Mouse (Mus musculus) cerebellum, adult 11-12 months (tissue): ENCODE results near the gene Sfrp2.

Source experiments
- DNase-seq: peaks from one replicate; pipeline ENCODE4 v3.0.0; 2022

The Sfrp2 gene

DNA sequence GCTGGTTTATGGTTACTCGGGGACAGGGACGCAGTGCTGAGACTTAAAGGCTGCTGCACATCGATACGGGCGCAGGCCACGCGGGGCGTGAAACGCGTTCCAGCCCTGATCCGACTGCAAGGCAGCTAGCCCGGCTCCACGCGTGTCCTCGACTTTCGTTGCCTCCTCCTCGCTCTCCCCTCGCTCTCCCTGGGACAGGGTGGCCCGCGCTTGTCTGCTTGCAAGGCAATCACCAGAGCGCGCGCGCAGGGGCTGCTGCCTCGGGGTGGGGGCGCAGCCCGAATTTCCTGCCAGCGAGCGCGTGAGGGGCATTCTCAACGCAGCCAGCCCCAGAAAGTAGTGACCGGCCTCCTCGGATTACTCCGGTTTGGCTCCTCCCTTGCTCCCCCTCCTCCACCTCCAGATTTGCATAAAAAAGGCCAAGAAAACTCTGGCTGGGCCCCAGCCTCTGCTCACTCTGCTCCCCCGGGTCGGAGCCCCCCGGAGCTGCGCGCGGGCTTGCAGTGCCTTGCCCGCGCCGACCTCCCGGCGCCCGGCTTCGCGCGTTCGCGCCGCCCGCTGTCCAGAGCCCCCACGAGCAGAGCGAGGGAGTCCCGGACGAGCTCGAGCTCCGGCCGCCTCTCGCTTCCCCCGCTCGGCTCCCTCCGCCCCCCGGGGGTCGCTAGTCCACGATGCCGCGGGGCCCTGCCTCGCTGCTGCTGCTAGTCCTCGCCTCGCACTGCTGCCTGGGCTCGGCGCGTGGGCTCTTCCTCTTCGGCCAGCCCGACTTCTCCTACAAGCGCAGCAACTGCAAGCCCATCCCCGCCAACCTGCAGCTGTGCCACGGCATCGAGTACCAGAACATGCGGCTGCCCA lies at the start of gene Sfrp2:
Gene Sfrp2 (plus strand): TSS at position 451 of the 855 bp plus-strand sequence.
- DNase-seq: no peak

DNA sequence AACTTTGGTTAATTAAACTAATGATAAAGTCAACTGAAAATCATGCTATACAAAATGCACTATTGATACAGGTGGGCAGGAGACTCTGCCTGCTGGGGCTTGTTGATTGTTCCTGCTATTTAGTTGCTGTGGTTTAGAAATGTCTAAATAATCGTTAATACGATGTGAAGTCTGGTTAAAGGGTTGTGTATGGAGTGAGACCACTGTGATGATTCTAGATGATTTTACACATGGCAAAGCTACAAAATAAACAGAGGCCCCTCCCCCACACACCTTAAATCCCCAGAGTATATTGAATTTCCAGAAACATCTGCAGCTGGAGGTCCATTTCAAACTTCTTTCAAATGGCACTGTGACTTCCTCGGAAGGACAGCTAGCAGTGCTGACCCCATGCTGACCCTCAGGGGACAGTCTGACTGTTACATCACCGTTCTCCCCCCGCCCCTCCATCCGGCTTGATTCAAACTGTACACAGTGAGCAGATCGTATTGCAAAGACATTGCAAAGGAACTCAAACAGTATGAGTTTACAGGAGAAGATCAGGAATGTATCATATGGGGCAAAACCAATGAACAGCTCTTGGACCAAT lies 48.4 kb upstream of the Sfrp2 start:
- DNase-seq: no peak

DNA sequence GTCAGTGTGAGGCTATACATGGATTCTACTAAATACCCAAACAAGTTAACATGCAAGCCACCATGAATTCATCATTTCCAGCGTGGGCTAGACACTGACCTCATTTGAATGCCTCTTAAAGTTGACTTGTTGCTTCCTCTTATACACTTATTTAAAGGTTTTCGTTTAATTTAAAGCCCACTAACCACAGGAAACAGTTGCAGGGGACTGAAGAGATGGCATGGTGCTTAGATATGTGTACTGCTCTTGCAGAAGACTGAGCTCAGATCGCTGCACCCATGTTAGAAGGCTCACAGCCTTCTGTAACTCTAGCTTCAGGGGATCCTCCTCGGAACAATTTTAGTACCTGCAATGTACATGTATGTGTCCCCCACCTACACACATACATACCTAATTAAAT lies 47.5 kb upstream of the Sfrp2 start:
- no peak for DNase-seq

DNA sequence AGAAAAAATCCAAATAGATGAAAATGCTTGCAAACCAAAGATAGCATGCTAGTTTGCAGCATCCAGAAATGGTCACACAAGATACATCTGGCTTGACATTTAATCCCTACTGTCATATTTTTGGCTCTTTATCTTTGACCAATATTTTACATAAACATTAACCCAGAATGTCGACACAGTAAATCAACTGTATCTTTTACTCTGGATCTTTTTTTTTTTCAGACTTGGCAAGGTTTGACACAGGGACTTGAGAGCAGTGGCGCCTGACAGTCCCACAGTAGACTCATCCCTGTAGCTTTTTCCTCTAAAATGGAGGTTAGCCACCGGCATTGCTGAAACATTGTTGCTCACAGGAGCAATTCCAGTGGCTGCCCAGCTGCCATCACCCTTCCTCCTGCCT lies 37.9 kb upstream of the Sfrp2 start:
- no peak for DNase-seq

DNA sequence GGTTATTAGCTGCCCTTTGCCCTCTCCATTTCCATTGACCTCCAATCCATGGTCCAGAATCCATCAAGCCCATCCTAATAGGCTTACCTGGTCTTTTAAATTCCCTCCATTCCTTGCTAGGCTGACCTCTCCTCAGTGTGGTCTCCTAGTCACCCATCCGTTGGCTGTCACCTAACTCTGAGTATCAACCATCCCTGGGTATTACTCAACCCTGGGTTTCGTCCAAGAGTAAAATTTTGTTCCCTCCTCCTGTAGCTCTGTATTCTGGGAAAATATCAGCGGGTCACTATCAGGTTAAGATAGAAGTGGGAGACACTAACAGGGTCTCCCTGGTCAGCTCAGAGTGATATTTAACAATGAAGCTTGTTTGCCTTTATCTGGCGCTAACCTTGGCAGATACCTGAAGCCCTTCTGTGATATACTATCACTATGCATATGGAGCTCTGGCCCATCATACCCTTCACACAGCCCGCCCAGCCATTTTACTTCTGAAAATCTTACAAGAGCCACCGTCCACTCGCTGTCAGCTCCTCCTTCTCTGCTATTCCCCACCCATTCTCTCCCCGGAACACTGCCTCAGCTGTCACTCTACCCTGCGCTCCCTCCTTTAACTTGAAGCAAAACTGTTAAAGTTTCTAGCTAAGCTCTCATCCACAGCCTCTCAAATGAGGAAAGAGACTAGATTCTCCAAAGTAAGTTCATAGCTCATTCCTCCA lies 37.3 kb upstream of the Sfrp2 start:
- no peak for DNase-seq

DNA sequence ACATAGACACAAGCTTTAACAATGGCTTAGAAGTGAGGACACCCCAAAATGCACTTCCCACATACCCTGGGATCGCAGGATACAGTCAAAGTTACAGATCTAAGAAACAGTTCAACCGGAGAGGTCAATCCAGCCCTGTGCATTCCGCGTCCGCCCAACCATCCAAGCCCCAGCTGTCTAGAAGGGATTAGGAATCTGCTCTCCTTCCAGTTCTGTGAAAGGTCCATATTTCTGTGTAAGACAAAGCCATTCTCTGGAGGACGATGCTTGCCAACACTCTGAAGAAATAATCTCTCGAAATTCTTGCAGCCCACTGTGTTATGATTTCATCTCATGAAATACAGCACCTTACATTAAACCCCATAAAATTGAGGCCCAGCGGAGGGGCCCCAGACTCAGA lies 32.1 kb upstream of the Sfrp2 start:
- no peak for DNase-seq

DNA sequence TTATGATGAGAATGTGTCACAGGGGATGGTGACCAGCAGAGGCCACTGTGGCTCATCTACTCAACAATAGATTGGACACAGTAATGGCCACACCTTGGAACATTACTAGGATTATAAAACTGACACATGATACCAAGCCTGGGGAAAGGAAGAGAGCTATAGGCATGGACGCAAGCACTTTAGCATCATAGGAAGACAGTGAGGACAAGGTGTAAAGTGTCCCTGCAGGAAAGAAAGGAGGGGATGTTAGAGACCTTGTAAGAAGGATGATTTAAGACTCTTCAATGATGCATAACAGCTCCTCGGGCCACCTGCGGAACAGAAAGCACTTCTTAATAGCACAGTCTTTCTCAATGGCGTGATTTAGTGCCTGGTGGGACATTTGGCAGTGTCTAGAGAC lies 29.1 kb upstream of the Sfrp2 start:
- DNase-seq: no peak

DNA sequence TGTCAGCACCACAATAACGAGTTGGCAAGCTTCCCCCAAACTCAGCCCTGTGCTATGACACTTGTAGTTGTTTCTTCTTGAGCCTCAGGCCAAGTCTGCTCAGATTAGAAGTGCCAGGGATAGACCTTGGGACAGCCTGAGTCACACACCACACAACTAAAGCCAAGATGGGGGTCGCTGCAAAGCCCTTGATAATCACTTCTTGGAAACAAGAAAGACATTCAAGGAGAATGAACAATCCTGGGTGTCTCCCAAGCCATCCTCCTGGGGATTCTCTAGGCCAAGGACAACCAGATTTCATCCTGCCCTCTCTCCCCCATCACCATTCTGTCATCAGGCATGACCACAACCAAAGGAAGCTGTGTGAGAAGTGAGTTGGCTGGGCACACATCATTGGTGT lies 25.9 kb upstream of the Sfrp2 start:
- DNase-seq: no peak

DNA sequence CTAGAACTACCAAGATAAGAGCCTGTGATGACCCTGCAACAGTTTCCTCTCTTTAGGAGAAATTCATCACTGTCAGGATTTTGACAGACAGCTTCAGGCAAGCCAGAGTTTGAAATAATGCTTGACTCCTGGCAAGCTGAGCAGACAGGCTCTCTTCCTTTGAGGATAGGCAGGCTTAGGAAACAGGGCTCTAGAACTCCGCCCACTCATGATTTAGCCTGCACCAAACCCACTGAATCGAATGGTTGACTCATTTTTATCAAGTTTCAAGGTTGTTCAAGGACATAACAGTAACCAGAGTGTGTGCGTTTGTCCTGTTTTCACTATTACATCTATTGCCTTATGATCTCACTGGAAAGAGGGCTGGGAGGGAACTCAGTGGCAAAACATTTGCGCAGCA lies 18.8 kb upstream of the Sfrp2 start:
- DNase-seq: no peak

DNA sequence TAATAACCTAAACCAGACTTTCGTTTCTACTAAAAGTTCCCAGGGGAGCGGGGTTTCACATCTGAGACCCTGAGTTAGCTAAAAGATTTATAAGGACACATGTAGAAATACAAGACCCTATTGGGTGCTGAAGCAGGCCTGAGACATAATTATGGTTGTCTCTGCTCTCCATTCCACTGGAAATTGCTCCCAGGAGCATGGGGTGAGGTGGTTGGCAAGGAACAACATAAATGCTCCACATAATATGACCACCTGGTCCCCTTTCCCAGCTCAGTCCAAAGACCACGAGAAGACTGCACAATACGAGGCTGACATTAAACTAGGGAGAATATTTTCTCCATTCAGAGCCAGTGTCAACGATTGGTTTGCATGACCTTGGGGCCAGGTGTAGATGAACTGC lies 18.2 kb upstream of the Sfrp2 start:
- DNase-seq: no peak

DNA sequence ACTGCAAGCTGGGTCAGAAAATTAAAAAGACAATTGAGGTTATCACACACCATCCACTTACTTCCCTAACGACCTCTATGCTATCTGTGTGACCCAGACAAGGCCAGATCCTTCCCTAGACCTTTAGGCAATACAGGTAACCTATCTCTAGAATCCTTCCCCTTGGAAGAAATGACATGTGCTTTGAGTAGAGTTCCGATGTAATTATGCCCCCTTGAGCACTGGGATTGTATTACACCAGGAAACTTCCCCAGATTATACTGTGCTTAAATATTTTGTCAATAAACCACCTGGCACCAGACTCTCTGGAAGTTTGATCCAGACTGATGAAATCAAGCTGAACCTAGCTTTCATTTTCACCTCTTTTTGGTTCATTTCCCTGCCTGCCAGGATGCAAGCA lies 14.5 kb upstream of the Sfrp2 start:
- DNase-seq: no peak

DNA sequence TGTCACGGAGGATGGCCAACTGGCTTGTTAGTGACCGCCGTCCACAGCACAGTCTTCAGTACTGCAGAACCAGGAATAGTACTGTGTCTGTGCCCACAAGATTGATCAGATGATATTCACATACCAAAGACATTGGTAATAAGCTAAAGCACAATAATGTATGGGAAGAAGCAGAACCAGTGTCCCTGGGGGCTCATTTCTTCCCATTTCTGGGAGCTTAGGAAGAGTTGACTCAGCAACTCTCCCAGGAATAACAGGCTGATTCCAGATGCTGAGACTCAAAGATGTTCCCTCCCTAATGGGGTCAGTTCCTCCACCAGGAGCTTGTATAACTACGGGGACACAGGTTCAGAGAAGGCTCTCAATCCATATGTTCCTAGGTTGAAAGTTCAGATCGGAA lies 13.9 kb upstream of the Sfrp2 start:
- no peak for DNase-seq

DNA sequence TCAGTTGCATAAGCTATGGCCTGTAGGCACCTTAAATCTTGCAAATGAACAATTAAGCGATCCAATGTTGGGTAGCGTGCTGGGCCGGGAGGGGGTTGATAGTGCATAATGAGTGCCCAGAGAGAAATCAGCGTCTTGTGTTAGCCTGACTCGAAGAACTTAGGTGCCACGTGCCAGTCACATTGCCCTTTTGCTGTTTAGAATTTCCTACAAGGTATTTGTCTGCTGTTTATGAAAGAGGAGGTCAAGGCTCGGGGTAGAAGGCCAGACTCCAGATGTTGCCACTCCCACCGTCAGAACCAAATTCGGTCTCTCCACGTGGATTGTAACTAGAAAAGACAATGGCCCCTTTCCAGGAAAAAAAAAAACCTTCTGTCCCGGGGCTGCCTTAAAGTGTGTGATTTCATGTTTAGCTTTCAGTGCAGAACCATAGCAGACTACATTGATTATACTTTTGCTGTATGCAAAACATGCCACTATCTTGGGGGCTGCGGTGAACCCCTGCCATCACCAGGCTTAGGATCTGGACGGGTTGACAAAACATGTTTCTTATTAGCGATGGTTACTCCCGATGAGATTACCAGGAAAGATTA lies 11.0 kb upstream of the Sfrp2 start:
- DNase-seq: no peak

DNA sequence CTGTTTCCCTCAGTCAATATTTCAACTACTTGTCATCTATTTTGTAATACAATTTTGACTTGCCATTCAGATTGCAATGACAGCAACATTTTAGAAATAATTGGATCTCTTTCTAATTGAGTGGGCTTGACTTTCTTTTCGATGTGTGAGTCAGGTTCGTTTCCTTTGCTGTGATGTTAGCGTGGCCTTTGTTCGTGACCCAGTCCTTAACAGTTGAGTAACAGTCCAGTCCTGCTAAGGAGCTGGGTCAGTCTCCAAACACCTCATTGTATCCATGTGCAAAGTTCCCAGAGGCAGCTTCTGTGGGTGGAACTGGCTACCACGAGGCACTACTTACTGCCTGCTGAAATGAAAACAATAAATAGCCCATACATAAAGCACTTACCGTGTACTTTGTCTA lies 10.5 kb upstream of the Sfrp2 start:
- no peak for DNase-seq

DNA sequence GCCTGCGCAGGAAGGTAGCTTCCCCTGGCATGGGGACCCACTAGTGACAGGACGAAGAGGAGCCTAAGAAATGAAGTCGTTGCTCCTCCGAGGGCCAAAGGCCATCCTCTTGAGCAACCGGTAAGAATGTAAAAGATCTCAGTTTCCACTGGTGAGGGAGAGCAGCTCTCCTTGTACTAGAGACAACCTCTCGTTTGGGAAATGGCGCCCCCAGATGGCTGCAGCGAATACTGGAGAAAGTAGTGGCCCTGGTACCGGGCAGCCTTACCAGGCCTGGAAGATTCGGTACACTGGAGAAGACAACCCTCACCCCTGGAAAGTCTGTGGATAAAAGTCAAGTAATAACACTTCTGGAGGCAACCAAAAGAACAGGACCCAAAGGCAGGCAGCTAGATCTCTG lies 3.8 kb upstream of the Sfrp2 start:
- no peak for DNase-seq

DNA sequence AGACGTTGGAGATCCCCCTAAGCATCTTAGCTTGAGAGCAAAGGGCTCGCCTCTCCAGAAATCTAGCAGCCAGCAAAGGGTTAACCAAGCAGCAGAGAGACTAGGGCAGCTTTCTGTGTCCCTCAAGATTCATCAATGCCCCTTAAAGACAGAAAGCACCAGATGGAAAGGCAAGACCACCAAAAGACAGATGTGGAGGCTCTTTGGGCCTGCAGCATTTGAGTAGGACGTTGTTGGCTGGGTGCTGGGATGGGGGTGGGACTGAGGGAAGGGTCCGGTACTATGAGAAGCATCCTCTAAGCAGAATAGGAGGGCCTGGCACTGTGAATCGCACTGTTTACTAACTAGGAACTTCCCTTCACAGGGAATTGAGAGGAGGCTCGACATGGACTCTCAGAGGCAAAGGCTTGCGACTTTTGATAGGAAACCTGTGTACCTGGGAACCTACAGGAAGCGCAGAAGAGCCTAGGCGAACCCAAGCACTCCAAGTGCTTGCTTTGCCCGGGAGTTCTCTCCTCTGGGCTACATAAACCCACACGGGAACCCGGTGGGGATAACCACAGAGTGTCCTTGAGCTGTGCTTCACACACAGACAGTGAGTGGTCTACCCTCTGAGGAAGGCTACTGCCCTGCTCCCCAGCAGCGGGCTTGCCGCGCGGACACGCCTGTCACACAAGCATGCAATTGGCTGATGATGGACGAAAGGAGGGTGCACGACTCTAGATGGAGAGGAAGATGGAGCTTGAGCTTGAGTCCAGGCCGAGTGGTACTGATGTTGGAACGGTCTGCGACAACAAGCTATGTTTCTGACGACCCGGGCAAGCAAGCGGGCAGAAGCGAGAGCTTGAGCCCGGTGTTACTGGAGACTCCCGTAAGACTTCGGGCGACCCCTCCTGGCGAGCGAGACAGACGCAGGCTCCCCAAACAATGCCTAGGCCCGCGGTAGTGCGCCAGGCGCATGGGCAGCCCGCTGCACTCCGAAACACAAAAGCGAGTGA lies 2.3 kb upstream of the Sfrp2 start:
- DNase-seq: peak; percentile 8

DNA sequence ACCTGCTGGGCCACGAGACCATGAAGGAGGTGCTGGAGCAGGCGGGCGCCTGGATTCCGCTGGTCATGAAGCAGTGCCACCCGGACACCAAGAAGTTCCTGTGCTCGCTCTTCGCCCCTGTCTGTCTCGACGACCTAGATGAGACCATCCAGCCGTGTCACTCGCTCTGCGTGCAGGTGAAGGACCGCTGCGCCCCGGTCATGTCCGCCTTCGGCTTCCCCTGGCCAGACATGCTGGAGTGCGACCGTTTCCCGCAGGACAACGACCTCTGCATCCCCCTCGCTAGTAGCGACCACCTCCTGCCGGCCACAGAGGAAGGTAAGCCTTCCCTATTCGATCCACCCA lies 577 bp downstream of the Sfrp2 start:
- no peak for DNase-seq

DNA sequence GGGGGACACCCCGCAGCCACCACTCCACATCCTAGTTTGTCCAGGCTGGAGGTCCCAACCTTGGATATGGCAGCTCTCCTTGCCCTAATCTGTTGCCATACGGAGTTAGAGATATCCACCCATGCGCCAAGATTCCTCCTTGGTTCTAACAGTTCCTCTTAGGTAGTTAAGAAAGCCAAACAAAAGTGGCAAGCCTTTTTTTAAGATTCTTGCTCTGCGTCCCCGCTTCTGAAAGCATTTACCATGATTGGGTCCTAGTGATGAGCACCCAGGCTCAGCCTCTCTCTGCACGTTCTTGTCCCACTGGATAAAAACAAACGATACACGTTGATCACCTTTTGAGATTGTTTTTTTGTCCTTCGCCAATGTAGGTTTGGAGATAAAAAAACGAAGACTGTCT lies 1.0 kb downstream of the Sfrp2 start:
- no peak for DNase-seq

DNA sequence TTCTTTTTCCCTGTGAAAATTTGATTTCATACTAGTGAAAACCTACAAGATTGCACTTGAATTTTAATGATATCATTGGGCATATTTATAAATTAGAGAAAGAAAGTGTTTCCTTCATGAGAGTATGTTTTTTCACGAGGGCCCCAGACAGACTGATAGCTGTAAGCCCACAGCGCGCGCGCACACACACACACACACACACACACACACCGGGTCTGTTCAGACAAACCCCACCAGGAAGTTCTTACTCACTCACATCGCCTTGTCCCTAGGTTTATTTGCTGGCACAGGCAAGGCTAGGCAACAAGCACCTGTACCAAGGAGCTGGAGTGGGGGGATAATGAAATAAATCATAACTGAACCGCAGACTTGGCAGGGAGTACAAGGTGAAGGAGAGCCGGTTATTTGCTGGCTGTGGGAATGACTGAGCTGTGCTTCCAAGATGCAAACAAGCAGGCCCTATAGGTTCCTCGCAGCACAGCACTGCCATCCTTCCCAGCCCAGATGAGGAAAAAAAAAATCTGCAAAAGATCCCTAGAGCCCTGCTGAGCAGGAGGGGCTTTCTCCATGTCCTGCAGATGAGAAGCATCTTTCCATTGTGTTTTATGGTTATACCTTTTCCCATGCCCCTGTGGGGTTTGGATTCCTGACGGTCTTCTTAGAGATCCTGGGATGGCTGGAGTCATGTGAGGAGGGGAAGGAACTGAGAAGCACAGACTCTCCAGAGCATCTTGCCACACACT lies 2.3 kb downstream of the Sfrp2 start:
- no peak for DNase-seq

DNA sequence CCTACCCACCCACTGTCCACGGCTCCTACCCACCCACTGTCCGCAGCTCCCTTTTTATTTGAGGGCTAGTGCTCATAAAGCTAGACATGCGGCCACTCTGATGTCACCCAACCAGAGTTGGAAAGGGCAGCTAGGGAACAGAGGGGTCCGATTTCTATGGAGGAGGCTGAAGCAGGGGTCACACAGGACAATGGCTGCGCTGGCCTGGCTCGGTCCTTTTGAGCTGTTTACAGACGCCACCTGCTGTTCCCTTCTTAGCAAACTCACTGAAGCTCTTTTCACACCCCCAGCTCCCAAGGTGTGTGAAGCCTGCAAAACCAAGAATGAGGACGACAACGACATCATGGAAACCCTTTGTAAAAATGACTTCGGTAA lies 2.9 kb downstream of the Sfrp2 start:
- no peak for DNase-seq

DNA sequence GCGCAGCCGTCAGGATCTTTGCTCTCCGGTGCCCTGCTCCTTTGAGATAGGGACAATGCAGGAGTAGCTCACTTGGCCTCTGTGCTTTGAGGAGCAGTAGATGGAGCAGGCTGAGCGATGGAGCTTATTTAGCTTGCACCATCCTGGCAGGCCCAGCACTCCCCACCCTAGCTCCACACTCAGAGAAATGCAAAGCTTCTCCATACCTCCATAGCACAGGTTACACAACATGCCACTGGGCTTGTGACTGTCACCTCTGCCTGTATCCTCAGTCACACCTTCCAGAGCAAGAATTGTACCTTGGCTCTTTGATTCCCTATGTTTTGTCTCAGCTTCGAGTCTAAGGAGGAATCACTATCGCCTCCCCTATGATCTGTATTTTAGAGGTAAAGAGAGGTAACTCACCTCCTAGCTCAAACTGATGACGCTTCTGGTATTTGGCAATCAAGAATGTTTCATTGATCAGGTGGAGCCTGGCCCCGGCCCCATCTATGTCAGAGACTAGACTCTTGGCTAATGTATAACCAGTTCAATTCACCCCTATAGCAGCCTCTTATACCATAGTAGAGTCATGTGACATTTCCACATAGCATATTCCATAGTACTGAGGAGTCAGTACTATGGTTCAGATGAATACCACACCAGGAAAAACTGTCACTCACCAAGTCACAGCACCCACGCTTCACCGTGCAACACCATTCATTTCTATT lies 5.2 kb downstream of the Sfrp2 start:
- DNase-seq: no peak
